Mouse (Mus musculus): ENCODE measurements around the gene Itgb3. TPM values are rescaled to one million over a fixed set of nuclear protein-coding genes. Genes with fewer than 3 reads are reported as not detected.
A peak's percentile ranks its signal among the peaks of the same experiment; 100 is the strongest.

Gene Itgb3
- polyA plus RNA-seq, 1 experiment: 14.7 TPM

DNA sequence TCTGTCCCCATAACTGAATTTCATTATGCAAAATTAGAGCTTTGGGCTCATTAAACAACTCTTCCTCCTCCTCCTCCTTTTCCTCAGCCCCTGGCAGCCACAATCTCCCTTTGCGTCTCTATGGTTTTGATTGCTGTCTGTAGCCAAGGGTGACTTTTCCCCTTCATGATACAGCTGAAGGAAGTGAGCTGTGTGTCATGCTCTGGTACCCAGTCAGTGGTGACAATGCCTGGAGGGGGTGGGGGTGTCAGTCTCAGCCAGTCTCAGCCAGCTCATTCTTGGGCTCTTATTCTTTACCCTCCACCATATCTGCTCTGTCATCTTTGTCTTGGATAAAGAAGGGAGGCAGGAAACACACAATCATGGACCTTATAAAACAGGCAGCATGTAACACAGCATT lies 23.5 kb downstream of the Itgb3 start:
- 56% methylated on average over 1 of the region's 1 CpGs for WGBS
- Histone ChIP-seq H3K4me3 (ENCODE audit: control insufficient read depth, insufficient read depth, low read length) (no peak overlapping the region), H3K4me1 (replicated peaks; ENCODE audit: control insufficient read depth, insufficient read depth, low read length) (peaks cover 13% of the 10 kb centered on the region), H3K27ac (ENCODE audit: control insufficient read depth, insufficient read depth, low read length) (no peak overlapping the region), H3K36me3 (ENCODE audit: control insufficient read depth, insufficient read depth, low read length) (no peaks in the 10 kb centered on the region), H3K27me3 (ENCODE audit: control insufficient read depth, insufficient read depth, low read length) (no peaks in the 10 kb centered on the region)
- TF ChIP-seq POLR2A (IDR thresholded peaks at IDR 0.05; ENCODE audit: control insufficient read depth, extremely low read depth, insufficient read depth, low read length, poor library complexity): no peak
- TF ChIP-seq CTCF (IDR thresholded peaks at IDR 0.05; ENCODE audit: borderline replicate concordance, control insufficient read depth, extremely low read depth, insufficient read depth, low read length, poor library complexity): no peak
- peak; percentile 27 for DNase-seq

DNA sequence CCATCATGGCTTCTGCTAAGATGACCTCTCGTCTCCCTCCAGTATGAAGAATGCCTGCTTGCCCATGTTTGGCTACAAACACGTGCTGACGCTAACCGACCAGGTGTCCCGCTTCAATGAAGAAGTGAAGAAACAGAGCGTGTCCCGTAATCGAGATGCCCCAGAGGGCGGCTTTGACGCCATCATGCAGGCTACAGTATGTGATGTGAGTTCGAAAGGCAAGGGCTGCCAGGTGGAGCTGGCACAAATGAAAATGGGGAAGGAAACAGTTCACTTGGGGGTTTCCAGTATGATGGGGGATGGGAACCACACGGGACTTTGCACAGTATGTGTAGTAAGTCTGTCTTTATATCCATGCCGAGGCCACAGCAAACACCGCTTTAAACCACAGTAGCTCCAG lies 29.2 kb downstream of the Itgb3 start:
- no peak overlapping the region for H3K27ac ChIP-seq (ENCODE audit: control insufficient read depth, insufficient read depth, low read length)
- H3K27me3 ChIP-seq (ENCODE audit: control insufficient read depth, insufficient read depth, low read length): no peaks in the 10 kb centered on the region
- TF ChIP-seq POLR2A (IDR thresholded peaks at IDR 0.05; ENCODE audit: control insufficient read depth, extremely low read depth, insufficient read depth, low read length, poor library complexity) (no peak), CTCF (IDR thresholded peaks at IDR 0.05; ENCODE audit: borderline replicate concordance, control insufficient read depth, extremely low read depth, insufficient read depth, low read length, poor library complexity) (no peak)
- no peak overlapping the region for H3K4me3 ChIP-seq (ENCODE audit: control insufficient read depth, insufficient read depth, low read length)
- DNase-seq: no peak
- H3K36me3 ChIP-seq (ENCODE audit: control insufficient read depth, insufficient read depth, low read length): no peaks in the 10 kb centered on the region
- 25% methylated on average over 14 of the region's 14 CpGs for WGBS
- peaks cover 4% of the 10 kb centered on the region for H3K4me1 ChIP-seq (replicated peaks; ENCODE audit: control insufficient read depth, insufficient read depth, low read length)

DNA sequence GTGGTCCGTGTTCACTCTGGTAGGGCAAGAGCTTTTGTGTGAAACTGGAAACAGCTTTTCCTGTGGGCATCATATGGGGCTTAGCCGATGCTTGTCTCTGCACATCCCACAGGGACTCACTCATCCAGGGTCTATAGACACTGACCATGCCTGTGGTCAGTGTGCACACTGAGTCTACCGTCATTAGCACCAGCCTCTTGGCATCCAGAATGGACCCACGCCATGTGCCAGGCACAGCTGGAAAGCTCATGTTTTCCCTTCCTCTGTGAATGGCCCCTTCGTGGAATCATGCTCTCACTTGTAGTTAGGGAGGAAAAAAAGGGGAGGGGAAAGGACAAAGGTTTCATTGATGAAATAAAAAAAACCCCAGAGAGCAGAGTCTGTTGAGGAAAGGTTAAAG lies 30.2 kb downstream of the Itgb3 start:
- no peaks in the 10 kb centered on the region for H3K36me3 ChIP-seq (ENCODE audit: control insufficient read depth, insufficient read depth, low read length)
- DNase-seq: no peak
- no peak overlapping the region for H3K4me3 ChIP-seq (ENCODE audit: control insufficient read depth, insufficient read depth, low read length)
- 85% methylated on average over 5 of the region's 5 CpGs for WGBS
- no peaks in the 10 kb centered on the region for H3K27me3 ChIP-seq (ENCODE audit: control insufficient read depth, insufficient read depth, low read length)
- H3K27ac ChIP-seq (ENCODE audit: control insufficient read depth, insufficient read depth, low read length): no peak overlapping the region
- TF ChIP-seq POLR2A (IDR thresholded peaks at IDR 0.05; ENCODE audit: control insufficient read depth, extremely low read depth, insufficient read depth, low read length, poor library complexity): no peak
- no peak for TF ChIP-seq CTCF (IDR thresholded peaks at IDR 0.05; ENCODE audit: borderline replicate concordance, control insufficient read depth, extremely low read depth, insufficient read depth, low read length, poor library complexity)
- H3K4me1 ChIP-seq (replicated peaks; ENCODE audit: control insufficient read depth, insufficient read depth, low read length): peaks cover 4% of the 10 kb centered on the region

DNA sequence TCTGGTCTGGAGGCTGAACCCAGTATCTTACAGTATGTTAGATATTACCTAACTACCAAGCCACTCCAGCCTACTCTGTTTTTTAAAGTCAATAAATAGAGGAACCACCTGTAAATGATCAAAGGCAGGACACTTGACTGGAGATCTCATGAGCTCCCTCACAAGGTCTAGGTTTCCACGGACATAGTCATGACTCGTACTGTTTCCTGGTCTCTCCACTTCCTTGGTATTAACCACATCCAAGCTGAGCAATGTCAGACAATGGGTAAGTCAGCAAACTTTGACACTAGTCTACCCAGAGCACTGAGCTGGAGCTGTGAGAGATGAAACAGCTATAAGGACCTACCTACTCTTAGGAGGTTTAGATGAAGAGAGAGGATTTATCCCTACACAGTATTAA lies 31.1 kb downstream of the Itgb3 start:
- 19% methylated on average over 2 of the region's 2 CpGs for WGBS
- no peaks in the 10 kb centered on the region for H3K27me3 ChIP-seq (ENCODE audit: control insufficient read depth, insufficient read depth, low read length)
- no peak overlapping the region for H3K27ac ChIP-seq (ENCODE audit: control insufficient read depth, insufficient read depth, low read length)
- TF ChIP-seq CTCF (IDR thresholded peaks at IDR 0.05; ENCODE audit: borderline replicate concordance, control insufficient read depth, extremely low read depth, insufficient read depth, low read length, poor library complexity): no peak
- no peak for TF ChIP-seq POLR2A (IDR thresholded peaks at IDR 0.05; ENCODE audit: control insufficient read depth, extremely low read depth, insufficient read depth, low read length, poor library complexity)
- DNase-seq: no peak
- H3K4me3 ChIP-seq (ENCODE audit: control insufficient read depth, insufficient read depth, low read length): no peak overlapping the region
- peaks cover 4% of the 10 kb centered on the region for H3K4me1 ChIP-seq (replicated peaks; ENCODE audit: control insufficient read depth, insufficient read depth, low read length)
- H3K36me3 ChIP-seq (ENCODE audit: control insufficient read depth, insufficient read depth, low read length): no peaks in the 10 kb centered on the region

DNA sequence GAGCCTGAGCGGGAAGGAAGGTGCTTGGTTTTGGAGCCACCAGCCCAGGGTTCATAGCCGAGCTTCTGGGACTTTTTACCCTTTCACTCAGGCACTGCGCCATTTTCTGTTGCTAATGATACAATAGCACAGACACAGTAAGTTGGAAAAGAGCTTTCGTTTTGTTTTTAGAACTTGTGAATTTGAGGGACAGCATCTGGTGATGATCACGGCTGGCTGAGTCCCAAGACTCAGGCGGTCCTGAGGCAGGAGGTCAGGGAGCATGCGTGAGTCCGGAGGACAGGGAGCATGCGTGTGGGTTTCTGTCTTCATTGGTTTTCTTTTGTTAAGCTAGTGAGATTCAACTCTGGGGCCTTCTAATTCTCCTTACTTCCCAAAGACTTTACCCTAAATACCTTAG lies 31.8 kb downstream of the Itgb3 start:
- Histone ChIP-seq H3K27me3 (ENCODE audit: control insufficient read depth, insufficient read depth, low read length) (no peaks in the 10 kb centered on the region), H3K4me3 (ENCODE audit: control insufficient read depth, insufficient read depth, low read length) (no peak overlapping the region), H3K36me3 (ENCODE audit: control insufficient read depth, insufficient read depth, low read length) (no peaks in the 10 kb centered on the region), H3K27ac (ENCODE audit: control insufficient read depth, insufficient read depth, low read length) (no peak overlapping the region), H3K4me1 (replicated peaks; ENCODE audit: control insufficient read depth, insufficient read depth, low read length) (peaks cover 4% of the 10 kb centered on the region)
- TF ChIP-seq POLR2A (IDR thresholded peaks at IDR 0.05; ENCODE audit: control insufficient read depth, extremely low read depth, insufficient read depth, low read length, poor library complexity): no peak
- TF ChIP-seq CTCF (IDR thresholded peaks at IDR 0.05; ENCODE audit: borderline replicate concordance, control insufficient read depth, extremely low read depth, insufficient read depth, low read length, poor library complexity): no peak
- WGBS: 94% methylated on average over 9 of the region's 9 CpGs
- no peak for DNase-seq

DNA sequence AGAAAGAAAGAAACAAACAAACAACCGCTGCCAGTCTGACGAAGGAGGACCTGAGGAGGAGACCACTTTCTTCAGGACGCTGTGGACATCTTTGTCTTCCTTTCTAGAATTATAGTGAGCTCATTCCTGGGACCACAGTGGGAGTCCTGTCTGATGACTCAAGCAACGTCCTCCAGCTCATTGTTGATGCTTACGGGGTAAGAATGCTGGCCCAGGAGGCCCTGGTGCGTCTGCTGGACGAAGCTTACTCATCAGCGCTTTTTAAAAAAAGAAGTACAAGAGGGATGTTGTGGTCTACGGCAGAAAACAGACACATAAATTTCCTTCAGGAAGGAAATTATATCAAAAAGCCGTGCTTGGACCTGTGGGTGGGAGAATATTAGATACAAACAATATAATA lies 33.1 kb downstream of the Itgb3 start:
- Histone ChIP-seq H3K27me3 (ENCODE audit: control insufficient read depth, insufficient read depth, low read length) (no peaks in the 10 kb centered on the region), H3K36me3 (ENCODE audit: control insufficient read depth, insufficient read depth, low read length) (no peaks in the 10 kb centered on the region), H3K4me3 (ENCODE audit: control insufficient read depth, insufficient read depth, low read length) (no peak overlapping the region), H3K4me1 (replicated peaks; ENCODE audit: control insufficient read depth, insufficient read depth, low read length) (peaks cover 4% of the 10 kb centered on the region), H3K27ac (ENCODE audit: control insufficient read depth, insufficient read depth, low read length) (no peak overlapping the region)
- WGBS: 72% methylated on average over 10 of the region's 10 CpGs
- DNase-seq: no peak
- TF ChIP-seq POLR2A (IDR thresholded peaks at IDR 0.05; ENCODE audit: control insufficient read depth, extremely low read depth, insufficient read depth, low read length, poor library complexity) (no peak), CTCF (IDR thresholded peaks at IDR 0.05; ENCODE audit: borderline replicate concordance, control insufficient read depth, extremely low read depth, insufficient read depth, low read length, poor library complexity) (no peak)

DNA sequence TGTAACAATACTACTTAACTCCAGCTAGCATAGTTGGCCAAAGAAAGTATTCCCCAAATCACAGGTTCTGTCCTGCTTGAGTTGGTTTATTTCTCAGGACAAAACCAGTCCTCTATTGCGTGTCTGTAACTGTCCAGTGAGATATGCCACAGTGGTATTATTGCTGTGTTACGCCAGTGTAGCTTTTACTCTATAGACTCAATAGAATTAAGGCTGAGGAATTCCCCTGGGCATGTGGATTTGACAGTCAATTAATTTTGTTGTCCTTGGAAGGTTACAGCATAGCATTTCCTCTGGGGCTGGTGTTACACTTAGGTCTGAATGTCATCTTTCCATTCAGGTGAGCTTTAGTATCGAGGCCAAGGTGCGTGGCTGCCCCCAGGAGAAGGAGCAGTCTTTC lies 35.4 kb downstream of the Itgb3 start:
- TF ChIP-seq CTCF (IDR thresholded peaks at IDR 0.05; ENCODE audit: borderline replicate concordance, control insufficient read depth, extremely low read depth, insufficient read depth, low read length, poor library complexity) (no peak), POLR2A (IDR thresholded peaks at IDR 0.05; ENCODE audit: control insufficient read depth, extremely low read depth, insufficient read depth, low read length, poor library complexity) (no peak)
- Histone ChIP-seq H3K27ac (ENCODE audit: control insufficient read depth, insufficient read depth, low read length) (no peak overlapping the region), H3K27me3 (ENCODE audit: control insufficient read depth, insufficient read depth, low read length) (no peaks in the 10 kb centered on the region), H3K4me3 (ENCODE audit: control insufficient read depth, insufficient read depth, low read length) (no peak overlapping the region), H3K36me3 (ENCODE audit: control insufficient read depth, insufficient read depth, low read length) (no peaks in the 10 kb centered on the region), H3K4me1 (replicated peaks; ENCODE audit: control insufficient read depth, insufficient read depth, low read length) (peaks cover 15% of the 10 kb centered on the region; the same call in 1 of the 2 replicates)
- 93% methylated on average over 4 of the region's 4 CpGs for WGBS
- no peak for DNase-seq

All from thymus, adult 2 months (tissue).